Mouse (Mus musculus) CH12.LX (cell line): Measurements from ENCODE around the gene Rbm48. TPM values are rescaled to one million over a fixed set of nuclear protein-coding genes. Genes with fewer than 3 reads are reported as not detected.

ENCODE experiments used
- DNase-seq: peaks from one replicate; pipeline ENCODE4 v3.0.0-alpha.2; 2013; ENCODE audit errors: extremely low read depth
- H3K27ac ChIP-seq: 2 replicates; pipeline ENCODE4 v1.5.1; 2012; ENCODE audit warnings: low read depth, mild to moderate bottlenecking, control low read depth, moderate library complexity; ENCODE audit not compliant: insufficient read depth
- H3K27me3 ChIP-seq: replicated peaks from 2 replicates; pipeline ENCODE3; 2012; ENCODE audit warnings: inconsistent platforms
- H3K36me3 ChIP-seq, 2 experiments: replicated peaks in 1 of 2; 2 replicates each; pipeline versions ENCODE3 to v1.6.1; 2012; ENCODE audit warnings: inconsistent platforms in 1 of 2, low read length in 1 of 2, mild to moderate bottlenecking in 1 of 2, mixed read lengths in 1 of 2, moderate library complexity in 1 of 2; ENCODE audit not compliant: control insufficient read depth in 1 of 2, insufficient read depth in 1 of 2
- H3K4me1 ChIP-seq, 2 experiments: 2 replicates each; pipeline ENCODE4 v1.6.1; 2012; ENCODE audit warnings: inconsistent platforms in 1 of 2, moderate library complexity in 1 of 2; ENCODE audit not compliant: insufficient read depth in 2 of 2, control insufficient read depth in 1 of 2
- H3K4me2 ChIP-seq: 2 replicates; pipeline ENCODE4 v1.6.1; 2012; ENCODE audit warnings: low read depth, mild to moderate bottlenecking, control low read depth; ENCODE audit not compliant: poor library complexity, insufficient read depth, severe bottlenecking
- H3K4me3 ChIP-seq, 3 experiments: fragments of 150-350 bp in 1 of 3; sonication (generic) in 1 of 3; replicated peaks in 1 of 3; 2 replicates each; pipeline versions ENCODE3 to v1.5.1; 2011 to 2012; ENCODE audit warnings: low read depth in 2 of 3, low read length in 2 of 3, mild to moderate bottlenecking in 2 of 3, moderate library complexity in 2 of 3, control low read depth in 1 of 3, improper control_type of control experiment in 1 of 3, inconsistent platforms in 1 of 3, mixed read lengths in 1 of 3; ENCODE audit not compliant: poor library complexity in 1 of 3
- H3K79me2 ChIP-seq: replicated peaks from 2 replicates; pipeline ENCODE4 v1.6.1; 2012; ENCODE audit warnings: mild to moderate bottlenecking, moderate library complexity; ENCODE audit not compliant: control insufficient read depth, poor library complexity, insufficient read depth, severe bottlenecking; ENCODE audit errors: extremely low read depth
- H3K9ac ChIP-seq: 2 replicates; pipeline ENCODE4 v1.6.1; 2012; ENCODE audit warnings: low read depth, mild to moderate bottlenecking, control low read depth, moderate library complexity; ENCODE audit not compliant: insufficient read depth
- H3K9me3 ChIP-seq: replicated peaks from 2 replicates; pipeline ENCODE3; 2012; ENCODE audit warnings: low read length, inconsistent platforms, mixed read lengths
- CHD1 ChIP-seq: IDR thresholded peaks from 2 replicates; pipeline ENCODE4 v1.6.1; 2012; ENCODE audit warnings: low read depth, low read length, improper control_type of control experiment, inconsistent platforms
- CTCF ChIP-seq, 2 experiments: IDR thresholded peaks in 1 of 2; conservative IDR thresholded peaks in 1 of 2; 2 replicates each; pipeline ENCODE4 v1.5.1; 2011 to 2012; ENCODE audit warnings: low read depth in 2 of 2, low read length in 2 of 2, improper control_type of control experiment in 1 of 2, inconsistent platforms in 1 of 2, mild to moderate bottlenecking in 1 of 2, moderate library complexity in 1 of 2
- E2F4 ChIP-seq: IDR thresholded peaks from 2 replicates; pipeline ENCODE4 v1.6.1; 2011; ENCODE audit warnings: low read depth, low read length, improper control_type of control experiment; ENCODE audit not compliant: insufficient replicate concordance
- ELF1 ChIP-seq: IDR thresholded peaks from 2 replicates; pipeline ENCODE4 v1.6.1; 2014; ENCODE audit warnings: low read depth, mild to moderate bottlenecking, inconsistent platforms, low read length, improper control_type of control experiment
- EP300 ChIP-seq: IDR thresholded peaks from 2 replicates; pipeline ENCODE4 v1.6.1; 2011; ENCODE audit warnings: low read length, improper control_type of control experiment
- ETS1 ChIP-seq: conservative IDR thresholded peaks from 2 replicates; pipeline ENCODE4 v1.6.1; 2012; ENCODE audit warnings: low read depth, mild to moderate bottlenecking, inconsistent platforms, low read length, improper control_type of control experiment, moderate library complexity
- GABPA ChIP-seq: IDR thresholded peaks from 2 replicates; pipeline ENCODE4 v1.6.1; 2012; ENCODE audit warnings: low read depth, low read length, improper control_type of control experiment, inconsistent platforms; ENCODE audit not compliant: insufficient replicate concordance
- HCFC1 ChIP-seq: IDR thresholded peaks from 2 replicates; pipeline ENCODE4 v1.6.1; 2012; ENCODE audit warnings: low read depth, mild to moderate bottlenecking, inconsistent platforms, low read length, improper control_type of control experiment
- IRF4 ChIP-seq: IDR thresholded peaks from 2 replicates; pipeline ENCODE4 v1.6.1; 2014; ENCODE audit warnings: low read depth, mild to moderate bottlenecking, inconsistent platforms, low read length, improper control_type of control experiment
- JUND ChIP-seq: conservative IDR thresholded peaks from 2 replicates; pipeline ENCODE4 v1.6.1; 2011; ENCODE audit warnings: low read depth, low read length, improper control_type of control experiment
- KAT2A ChIP-seq: IDR thresholded peaks from 2 replicates; pipeline ENCODE4 v1.6.1; 2012; ENCODE audit warnings: low read length, improper control_type of control experiment, inconsistent platforms; ENCODE audit not compliant: insufficient replicate concordance
- MAFK ChIP-seq: IDR thresholded peaks from 2 replicates; pipeline ENCODE4 v1.6.1; 2011; ENCODE audit warnings: low read length, improper control_type of control experiment; ENCODE audit not compliant: insufficient replicate concordance
- MAX ChIP-seq: IDR thresholded peaks from 2 replicates; pipeline ENCODE4 v1.6.1; 2011; ENCODE audit warnings: low read length, improper control_type of control experiment
- MAZ ChIP-seq: IDR thresholded peaks from 2 replicates; pipeline ENCODE4 v1.6.1; 2012; ENCODE audit warnings: low read depth, mild to moderate bottlenecking, inconsistent platforms, low read length, improper control_type of control experiment, moderate library complexity
- MEF2A ChIP-seq: IDR thresholded peaks from 2 replicates; pipeline ENCODE4 v1.6.1; 2014; ENCODE audit warnings: low read depth, mild to moderate bottlenecking, inconsistent platforms, low read length, improper control_type of control experiment, borderline replicate concordance
- MXI1 ChIP-seq: IDR thresholded peaks from 2 replicates; pipeline ENCODE4 v1.6.1; 2011; ENCODE audit warnings: mild to moderate bottlenecking, low read depth, low read length, improper control_type of control experiment
- NRF1 ChIP-seq: IDR thresholded peaks from 2 replicates; pipeline ENCODE4 v1.6.1; 2014; ENCODE audit warnings: low read depth, mild to moderate bottlenecking, inconsistent platforms, low read length, improper control_type of control experiment, moderate library complexity
- PAX5 ChIP-seq: IDR thresholded peaks from 2 replicates; pipeline ENCODE4 v1.6.1; 2012; ENCODE audit warnings: low read length, inconsistent platforms, mixed read lengths
- POLR2A ChIP-seq: IDR thresholded peaks from 2 replicates; pipeline ENCODE4 v1.6.1; 2011; ENCODE audit warnings: low read depth, mild to moderate bottlenecking, improper control_type of control experiment, low read length
- POLR2AphosphoS2 ChIP-seq: IDR thresholded peaks from 2 replicates; pipeline ENCODE4 v1.6.1; 2011; ENCODE audit warnings: low read depth, low read length, improper control_type of control experiment
- RAD21 ChIP-seq: IDR thresholded peaks from 2 replicates; pipeline ENCODE4 v1.6.1; 2011; ENCODE audit warnings: low read depth, mild to moderate bottlenecking, low read length, improper control_type of control experiment, moderate library complexity
- RCOR1 ChIP-seq: conservative IDR thresholded peaks from 2 replicates; pipeline ENCODE4 v1.6.1; 2012; ENCODE audit warnings: low read depth, mild to moderate bottlenecking, inconsistent platforms, low read length, improper control_type of control experiment
- SIN3A ChIP-seq: IDR thresholded peaks from 2 replicates; pipeline ENCODE4 v1.6.1; 2012; ENCODE audit warnings: low read length, improper control_type of control experiment, inconsistent platforms
- SMC3 ChIP-seq: IDR thresholded peaks from 2 replicates; pipeline ENCODE4 v1.6.1; 2011; ENCODE audit warnings: low read depth, low read length, improper control_type of control experiment
- TBP ChIP-seq: conservative IDR thresholded peaks from 2 replicates; pipeline ENCODE4 v1.6.1; 2011; ENCODE audit warnings: low read depth, low read length, improper control_type of control experiment
- TCF12 ChIP-seq: IDR thresholded peaks from 2 replicates; pipeline ENCODE4 v1.6.1; 2014; ENCODE audit warnings: low read depth, mild to moderate bottlenecking, inconsistent platforms, low read length, improper control_type of control experiment
- USF1 ChIP-seq: IDR thresholded peaks from 2 replicates; pipeline ENCODE4 v1.6.1; 2014; ENCODE audit warnings: low read depth, mild to moderate bottlenecking, inconsistent platforms, low read length, improper control_type of control experiment
- USF2 ChIP-seq: conservative IDR thresholded peaks from 2 replicates; pipeline ENCODE4 v1.6.1; 2011; ENCODE audit warnings: low read depth, low read length, improper control_type of control experiment
- ZC3H11A ChIP-seq: IDR thresholded peaks from 2 replicates; pipeline ENCODE4 v1.6.1; 2012; ENCODE audit warnings: low read depth, mild to moderate bottlenecking, inconsistent platforms, low read length, improper control_type of control experiment
- ZKSCAN1 ChIP-seq: IDR thresholded peaks from 2 replicates; pipeline ENCODE4 v1.6.1; 2012; ENCODE audit warnings: low read depth, inconsistent platforms, low read length, improper control_type of control experiment, borderline replicate concordance
- ZNF384 ChIP-seq: IDR thresholded peaks from 2 replicates; pipeline ENCODE4 v1.6.1; 2012; ENCODE audit warnings: low read depth, low read length, improper control_type of control experiment, inconsistent platforms
- dilution Hi-C: fragments of 300-500 bp; cut with MboI; formaldehyde crosslinking; loops from 2 replicates; pipeline ENCODE4 v1.14.3; 2020; ENCODE audit warnings: low sequenced_read_pairs; ENCODE audit not compliant: extremely low pct_unique_long_range_greater_than_20kb, extremely low pct_ligation_motif_present
- in situ Hi-C: fragments of 300-500 bp; cut with MboI; formaldehyde crosslinking; loops from 3 replicates; pipeline ENCODE4 v1.14.3; 2019; ENCODE audit warnings: low sequenced_read_pairs, low pct_ligation_motif_present, low pct_unique_long_range_greater_than_20kb, mixed read lengths
- polyA plus RNA-seq: library from polyadenylated mRNA; unstranded; fragments of >175 nt; gene quantifications from 2 replicates; pipeline ENCODE4 v1.2.1, GENCODE M21; 2012; ENCODE audit warnings: low read depth; ENCODE audit not compliant: insufficient read length
- total RNA-seq, 2 experiments: library from RNA; depleted of rRNA; stranded (reverse); fragments of 300-350 nt in 1 of 2; fragments of >200 nt in 1 of 2; gene quantifications; 2 replicates each; pipeline ENCODE4 v1.2.3; 2012 to 2014

Gene Rbm48
- total and polyA plus RNA-seq, 3 experiments, result 8.7 to 15.9 (median 14.2) TPM

- in situ Hi-C loops, result no loop called here
- H3K27ac ChIP-seq, result no peak within 1 kb of the TSS
Observed at GRCm38 (mm10) chr5:3571266-3571665, 25.1 kb downstream of the Rbm48 start, which contains the start of gene 1700109H08Rik. 1700109H08Rik (plus strand) TSS chr5:3571566.

GRCm38 (mm10) chr5:3554198-3554597 is 42.2 kb downstream of the Rbm48 start:
- TF ChIP-seq ZNF384 (no peak), MAFK (no peak), TBP (no peak), MXI1 (no peak), KAT2A (no peak), TCF12 (no peak), MEF2A (no peak), ZC3H11A (no peak), ELF1 (no peak), GABPA (no peak), CHD1 (no peak), POLR2AphosphoS2 (no peak), SIN3A (no peak), CTCF (conservative IDR thresholded peaks at IDR 0.05 in 1 of 2, IDR thresholded peaks at IDR 0.05 in 1 of 2; ENCODE audit: low read depth in 2 of 2, low read length in 2 of 2) (no peak), JUND (no peak), POLR2A (no peak), PAX5 (no peak), E2F4 (no peak), EP300 (no peak), USF2 (no peak)
- H3K79me2 ChIP-seq, result peaks cover 47% of the 10 kb centered on the region
- in situ Hi-C loops, result no loop called here
- H3K4me2 ChIP-seq, result no peak overlapping the region
- no peak for DNase-seq
- no peak overlapping the region for H3K4me3 ChIP-seq
- no peaks in the 10 kb centered on the region for H3K27me3 ChIP-seq
- no peak overlapping the region for H3K9ac ChIP-seq
- peaks cover 32 to 55% of the 10 kb centered on the region in 2 experiments for H3K36me3 ChIP-seq
- dilution Hi-C loops, result no loop called here
- H3K4me1 ChIP-seq, result peaks cover 0 to 15% of the 10 kb centered on the region in 2 experiments; a peak in 3 of 4 replicates
- no peaks in the 10 kb centered on the region for H3K9me3 ChIP-seq
- no peak overlapping the region for H3K27ac ChIP-seq

More at GRCm38 (mm10) chr5:3571266-3571665, 25.1 kb downstream of the Rbm48 start, which contains the start of gene 1700109H08Rik:
- peaks cover 59 to 91% of the 10 kb centered on the region in 2 experiments for H3K36me3 ChIP-seq
- H3K79me2 ChIP-seq, result no peaks in the 10 kb centered on the region
- no peaks in the 10 kb centered on the region for H3K4me1 ChIP-seq
- peaks cover 20% of the 10 kb centered on the region for H3K9me3 ChIP-seq
- H3K9ac ChIP-seq, result no peak within 1 kb of the TSS
- no peak for TF ChIP-seq MAZ
- no peak for TF ChIP-seq TBP
- no peak for TF ChIP-seq HCFC1
- TF ChIP-seq USF1, result no peak
- TF ChIP-seq ZC3H11A, result no peak
- TF ChIP-seq USF2, result no peak
- TF ChIP-seq SMC3, result no peak
- no peak for TF ChIP-seq RAD21
- no peak for TF ChIP-seq MAX
- no peak for TF ChIP-seq IRF4
- no peak for TF ChIP-seq MEF2A
- TF ChIP-seq MAFK, result no peak
- no peak for TF ChIP-seq ELF1
- no peak for TF ChIP-seq POLR2AphosphoS2
- TF ChIP-seq ZKSCAN1, result no peak
- TF ChIP-seq RCOR1, result no peak
- no peak for TF ChIP-seq KAT2A
- no peak for TF ChIP-seq ETS1
- TF ChIP-seq NRF1, result no peak
- no peak within 1 kb of the TSS for H3K4me3 ChIP-seq
- DNase-seq, result no peak
- H3K4me2 ChIP-seq, result no peak within 1 kb of the TSS
- dilution Hi-C loops, result no loop called here
- no peaks in the 10 kb centered on the region for H3K27me3 ChIP-seq
